Mouse (Mus musculus) liver, postnatal 0 days (tissue): Measurements from ENCODE around the gene Nkd2.

Experiments
- CTCF ChIP-seq: sonication (generic); IDR thresholded peaks from 2 replicates; pipeline ENCODE4 v1.5.1; 2016; ENCODE audit warnings: antibody characterized with exemption, low read depth
- EP300 ChIP-seq: IDR thresholded peaks from 2 replicates; pipeline ENCODE4 v1.6.1; 2016; ENCODE audit warnings: antibody characterized with exemption, low read depth, mild to moderate bottlenecking

- no peak for TF ChIP-seq CTCF
- no peak for TF ChIP-seq EP300
Observed at GRCm38 (mm10) chr13:73775786-73776185, 71.6 kb downstream of the Nkd2 start.
